ENCODE assay signal across 20 mouse cellular contexts in genomic region chr11:111577883-111578282, GRCm38 (mm10).
DNase-seq lines count a peak whose midpoint lies in the region; ATAC-seq and TF ChIP-seq lines count a peak whose summit lies in the region.
"Had no signal": no experiment of that assay in that cellular context is flagged by ENCODE, and none has a peak within 500 bp of the region (broad histone marks: within the 10 kb centered on the region; RNA-seq: fewer than 3 reads in every experiment).

No protein-coding gene starts in this region.

- H3K4me1 ChIP-seq in midbrain, embryonic 11.5 days (ENCODE audit: control insufficient read depth, insufficient read depth, low read length) = no peaks in the 10 kb centered on the region
- no peaks in the 10 kb centered on the region for H3K4me1 ChIP-seq in midbrain, postnatal 0 days (ENCODE audit: insufficient read depth, low read length)
- peaks cover 20% of the 10 kb centered on the region for H3K4me1 ChIP-seq in limb, embryonic 10.5 days
- H3K4me1 ChIP-seq: embryonic facial prominence, embryonic 15.5 days; heart, embryonic 12.5 days had no signal

- no peak for TF ChIP-seq CTCF in midbrain, postnatal 0 days (IDR thresholded peaks at IDR 0.05)

- no peak overlapping the region for H3K27ac ChIP-seq in midbrain, embryonic 11.5 days (ENCODE audit: low read depth, low read length)
- no peak overlapping the region for H3K27ac ChIP-seq in midbrain, postnatal 0 days (ENCODE audit: low read depth, low read length)
- peak overlapping the region; percentile 25; the same call in 1 of the 2 replicates for H3K27ac ChIP-seq in limb, embryonic 10.5 days
- H3K27ac ChIP-seq: embryonic facial prominence, embryonic 15.5 days; forebrain, embryonic 12.5 days; heart, adult 2 months; hindbrain, embryonic 10.5 days; hindbrain, embryonic 14.5 days had no signal

- H3K9ac ChIP-seq in midbrain, embryonic 11.5 days (ENCODE audit: low read length) = no peak overlapping the region
- H3K9ac ChIP-seq in midbrain, postnatal 0 days (replicated peaks; ENCODE audit: low read length, poor library complexity, severe bottlenecking) = no peak overlapping the region
- H3K9ac ChIP-seq: embryonic facial prominence, embryonic 15.5 days; forebrain, embryonic 12.5 days; heart, embryonic 12.5 days; hindbrain, embryonic 14.5 days had no signal

- no peaks in the 10 kb centered on the region for H3K9me3 ChIP-seq in midbrain, embryonic 11.5 days (ENCODE audit: control insufficient read depth, low read length)
- peaks cover 5% of the 10 kb centered on the region; the same call in 1 of the 2 replicates for H3K9me3 ChIP-seq in midbrain, postnatal 0 days (ENCODE audit: low read length)
- no peaks in the 10 kb centered on the region for H3K9me3 ChIP-seq in limb, embryonic 10.5 days (replicated peaks)
- H3K9me3 ChIP-seq: embryonic facial prominence, embryonic 15.5 days had no signal

- no peak for ATAC-seq in midbrain, embryonic 11.5 days (ENCODE audit: low FRiP score)
- ATAC-seq in midbrain, postnatal 0 days (ENCODE audit: low FRiP score) = no peak
- ATAC-seq: intestine, embryonic 16.5 days had no signal

- H3K36me3 ChIP-seq in midbrain, embryonic 11.5 days (ENCODE audit: control insufficient read depth, insufficient read depth, low read length) = no peaks in the 10 kb centered on the region
- H3K36me3 ChIP-seq in midbrain, postnatal 0 days (ENCODE audit: insufficient read depth, low read length) = no peaks in the 10 kb centered on the region
- H3K36me3 ChIP-seq in limb, embryonic 10.5 days = no peaks in the 10 kb centered on the region
- H3K36me3 ChIP-seq: embryonic facial prominence, embryonic 15.5 days; forebrain, embryonic 12.5 days; heart, embryonic 12.5 days; hindbrain, embryonic 10.5 days had no signal

- 28% methylated on average over 1 of the region's 1 CpGs for WGBS in midbrain, embryonic 11.5 days
- WGBS in midbrain, postnatal 0 days = 38% methylated on average over 1 of the region's 1 CpGs
- 6% methylated on average over 1 of the region's 1 CpGs for WGBS in limb, embryonic 10.5 days

- DNase-seq in midbrain, embryonic 11.5 days (ENCODE audit: low spot score, missing footprints) = peak; percentile 53
- DNase-seq in midbrain, postnatal 0 days (ENCODE audit: low spot score) = no peak
- peak; percentile 41 for DNase-seq in embryo, embryonic 10.5 days (ENCODE audit: low spot score)
- no peak for DNase-seq in limb, embryonic 10.5 days (ENCODE audit: low spot score)
- peak; percentile 43 for DNase-seq in retina, postnatal 1 day
- DNase-seq in ovary, adult 18-20 months (ENCODE audit: low spot score) = no peak
- DNase-seq in MN1 (ENCODE audit: low spot score) = no peak
- DNase-seq in layer of hippocampus, adult 9-10 months (ENCODE audit: low spot score) = no peak
- DNase-seq: adrenal gland, postnatal 14 days; cerebellum, adult 2 months; cerebellum, postnatal 14 days; gastrocnemius, postnatal 14 days; heart, adult 2 months had no signal

- H3K27me3 ChIP-seq in midbrain, embryonic 11.5 days (ENCODE audit: control insufficient read depth, insufficient read depth, low read length) = no peaks in the 10 kb centered on the region
- no peaks in the 10 kb centered on the region for H3K27me3 ChIP-seq in midbrain, postnatal 0 days (ENCODE audit: insufficient read depth, low read length)
- H3K27me3 ChIP-seq in limb, embryonic 10.5 days (ENCODE audit: low read depth, poor library complexity, severe bottlenecking) = no peaks in the 10 kb centered on the region
- H3K27me3 ChIP-seq: embryonic facial prominence, embryonic 15.5 days; forebrain, embryonic 12.5 days; heart, embryonic 12.5 days had no signal

- H3K4me2 ChIP-seq in midbrain, embryonic 11.5 days = no peak overlapping the region
- H3K4me2 ChIP-seq in midbrain, postnatal 0 days (ENCODE audit: low read depth, low read length, poor library complexity, severe bottlenecking) = no peak overlapping the region
- H3K4me2 ChIP-seq: embryonic facial prominence, embryonic 15.5 days; forebrain, embryonic 12.5 days; heart, embryonic 12.5 days; hindbrain, embryonic 14.5 days had no signal

- no peak overlapping the region for H3K4me3 ChIP-seq in midbrain, embryonic 11.5 days (ENCODE audit: low read depth, low read length)
- no peak overlapping the region for H3K4me3 ChIP-seq in midbrain, postnatal 0 days (ENCODE audit: low read depth, low read length)
- no peak overlapping the region for H3K4me3 ChIP-seq in limb, embryonic 10.5 days
- H3K4me3 ChIP-seq: embryonic facial prominence, embryonic 15.5 days; erythroblast, embryonic 14.5 days; forebrain, embryonic 12.5 days; heart, adult 2 months; heart, embryonic 12.5 days; hindbrain, embryonic 10.5 days had no signal

Comparison
In these comparisons a context has a peak if more than half of its experiments do, and no peak if none do; other contexts are left out.
1. DNase-seq: peak in midbrain, embryonic 11.5 days (single experiment), embryo, embryonic 10.5 days (single experiment) and retina, postnatal 1 day (single experiment); none in midbrain, postnatal 0 days (single experiment), limb, embryonic 10.5 days (single experiment), ovary, adult 18-20 months (single experiment), MN1 (single experiment) and layer of hippocampus, adult 9-10 months (single experiment).